8 mouse cellular contexts compared by ENCODE assay signal in the genomic region with DNA sequence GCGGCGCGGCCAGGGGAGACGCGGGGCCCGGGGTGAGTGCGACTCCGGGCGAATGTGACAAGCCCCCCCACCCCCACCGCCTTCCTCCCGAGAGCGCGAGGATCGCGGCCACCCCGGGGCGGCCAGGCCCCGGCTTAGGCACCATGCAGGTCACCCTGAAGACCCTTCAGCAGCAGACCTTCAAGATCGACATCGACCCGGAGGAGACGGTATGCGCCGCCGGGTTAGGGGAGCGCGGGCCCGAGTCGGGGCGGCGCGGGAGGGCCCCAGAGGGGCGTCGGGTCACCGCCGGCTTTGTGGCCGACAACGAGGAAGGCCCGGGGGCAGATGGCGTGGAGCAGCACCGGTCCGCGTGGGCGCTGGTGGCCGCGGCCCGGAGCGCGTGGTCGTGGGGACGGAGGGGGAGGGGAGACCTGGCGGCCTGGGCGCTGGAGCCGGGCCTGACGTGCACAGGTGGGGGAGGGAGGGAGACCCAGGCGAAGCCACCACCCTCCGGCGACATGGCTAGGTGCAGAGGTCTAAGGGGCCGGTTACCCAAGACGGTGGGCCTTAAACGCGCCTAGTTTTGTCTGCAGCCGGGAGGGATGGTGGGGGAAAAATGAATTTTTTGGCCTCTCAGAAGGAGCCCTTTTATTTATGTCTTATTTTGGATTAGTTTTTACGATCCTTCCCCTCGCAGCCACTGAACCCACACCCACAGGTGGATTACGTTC. TPM values are rescaled to one million over a fixed set of nuclear protein-coding genes. Genes with fewer than 3 reads are reported as not detected.
DNase-seq lines count a peak whose midpoint lies in the region; ATAC-seq lines count a peak whose summit lies in the region.

No protein-coding gene starts in this region.

- H3K4me1 ChIP-seq in kidney, embryonic 14.5 days (ENCODE audit: control insufficient read depth, insufficient read depth, low read length), result peaks cover 16% of the 10 kb centered on the region
- peaks cover 39% of the 10 kb centered on the region for H3K4me1 ChIP-seq in lung, embryonic 15.5 days
- H3K4me1 ChIP-seq in neural tube, embryonic 15.5 days, result peaks cover 32% of the 10 kb centered on the region

- H3K27me3 ChIP-seq in kidney, embryonic 14.5 days (ENCODE audit: control insufficient read depth, insufficient read depth, low read length), result no peaks in the 10 kb centered on the region
- no peaks in the 10 kb centered on the region for H3K27me3 ChIP-seq in lung, embryonic 15.5 days
- no peaks in the 10 kb centered on the region for H3K27me3 ChIP-seq in neural tube, embryonic 15.5 days (replicated peaks)

- under 1% methylated on average over 57 of the region's 66 CpGs for WGBS in kidney, embryonic 14.5 days
- WGBS in lung, embryonic 15.5 days, result under 1% methylated on average over 66 of the region's 66 CpGs
- under 1% methylated on average over 66 of the region's 66 CpGs for WGBS in neural tube, embryonic 15.5 days

- H3K27ac ChIP-seq in kidney, embryonic 14.5 days (ENCODE audit: low read depth, low read length), result peak overlapping the region; percentile 90
- H3K27ac ChIP-seq in lung, embryonic 15.5 days, result peak overlapping the region; percentile 87
- peak overlapping the region; percentile 92 for H3K27ac ChIP-seq in neural tube, embryonic 15.5 days (replicated peaks)

- H3K9ac ChIP-seq in kidney, embryonic 14.5 days (ENCODE audit: low read depth, low read length), result peak overlapping the region; percentile 93
- peak overlapping the region; percentile 96 for H3K9ac ChIP-seq in lung, embryonic 15.5 days
- peak overlapping the region; percentile 91 for H3K9ac ChIP-seq in neural tube, embryonic 15.5 days (replicated peaks)

- no peaks in the 10 kb centered on the region for H3K9me3 ChIP-seq in kidney, embryonic 14.5 days (ENCODE audit: control insufficient read depth, low read length)
- H3K9me3 ChIP-seq in lung, embryonic 15.5 days, result no peaks in the 10 kb centered on the region
- H3K9me3 ChIP-seq in neural tube, embryonic 15.5 days (replicated peaks), result no peaks in the 10 kb centered on the region

- H3K4me3 ChIP-seq in kidney, embryonic 14.5 days (ENCODE audit: low read length), result peak overlapping the region; percentile 78
- H3K4me3 ChIP-seq in lung, embryonic 15.5 days, result peak overlapping the region; percentile 98
- peak overlapping the region; percentile 87 for H3K4me3 ChIP-seq in neural tube, embryonic 15.5 days (replicated peaks)

- H3K36me3 ChIP-seq in kidney, embryonic 14.5 days (ENCODE audit: control insufficient read depth, insufficient read depth, low read length), result no peaks in the 10 kb centered on the region
- H3K36me3 ChIP-seq in lung, embryonic 15.5 days, result no peaks in the 10 kb centered on the region
- H3K36me3 ChIP-seq in neural tube, embryonic 15.5 days, result no peaks in the 10 kb centered on the region

- peak; percentile 30 for ATAC-seq in granulocyte monocyte progenitor cell, adult 5-6 weeks (replicated peaks; ENCODE audit: poor library complexity, severe bottlenecking)
- peak; percentile 58 for ATAC-seq in kidney, embryonic 14.5 days (ENCODE audit: low FRiP score, low TSS enrichment)
- peak; percentile 52 for ATAC-seq in lung, embryonic 15.5 days (ENCODE audit: borderline replicate concordance, extremely low read depth, low FRiP score, low TSS enrichment)
- ATAC-seq in neural tube, embryonic 15.5 days (ENCODE audit: low FRiP score), result peak; percentile 68

- peak overlapping the region; percentile 63 for H3K4me2 ChIP-seq in kidney, embryonic 14.5 days (replicated peaks; ENCODE audit: low read depth, low read length)
- H3K4me2 ChIP-seq in lung, embryonic 15.5 days, result peak overlapping the region; percentile 75
- peak overlapping the region; percentile 60 for H3K4me2 ChIP-seq in neural tube, embryonic 15.5 days

- DNase-seq in urinary bladder, postnatal 14 days (ENCODE audit: low spot score), result peak; percentile 40
- no peak for DNase-seq in urinary bladder, postnatal 10 days (ENCODE audit: low spot score)
- DNase-seq in cerebellum, postnatal 25 days, result peak; percentile 70 to 80
- peak; percentile 78 for DNase-seq in thymus, postnatal 14 days

RNA-seq across cellular contexts. Expression of a gene that starts 0.5 kb away (rescaled TPM):
- 89.4 and 122 TPM in 2 replicates for total RNA-seq in granulocyte monocyte progenitor cell, adult 5-6 weeks (2014; fragmentation: Nextera tagmentation)
- total RNA-seq in granulocyte monocyte progenitor cell, adult 5-6 weeks (2017), result 203 and 269 TPM in 2 replicates
- polyA plus RNA-seq in kidney, embryonic 14.5 days (2014; fragmentation: Nextera tagmentation; extraction: Ambion mirVana), result 65.1 and 90.4 TPM in 2 replicates
- polyA plus RNA-seq in lung, embryonic 15.5 days (2015; fragmentation: Nextera tagmentation; extraction: Ambion mirVana), result 74.7 and 76.9 TPM in 2 replicates
- polyA plus RNA-seq in neural tube, embryonic 15.5 days (2015; fragmentation: Nextera tagmentation; extraction: Ambion mirVana), result 96.1 and 99.2 TPM in 2 replicates
